Mouse (Mus musculus): ENCODE data around the gene Gm21972.

- no peak for TF ChIP-seq CTCF (IDR thresholded peaks at IDR 0.05; ENCODE audit: extremely low read depth, insufficient read depth, low read length)
- no peak for TF ChIP-seq POLR2A (IDR thresholded peaks at IDR 0.05; ENCODE audit: extremely low read depth, insufficient read depth, low read length)
Observed at GRCm38 (mm10) chr1:86188271-86188670, 54.8 kb downstream of the Gm21972 start.

Measured in cortical plate, adult 2 months (tissue).